Mouse (Mus musculus) limb, embryonic 10.5 days (tissue): ENCODE measurements at regions not wholly inside any gene's neighbourhood (a gene's known extent, or its start where the extent isn't known, plus 50 kb on each side); places are given as distances from the start of the nearest gene placed in this dataset.

Source experiments
- DNase-seq: peaks from one replicate; pipeline ENCODE4 v3.0.0-alpha.2; 2017; ENCODE audit warnings: low spot score
- H3K27ac ChIP-seq: fragments of 300-500 bp; sonication (generic); 2 replicates; pipeline ENCODE4 v1.5.1; 2016; ENCODE audit warnings: mild to moderate bottlenecking
- H3K27me3 ChIP-seq: fragments of 300-500 bp; sonication (generic); 2 replicates; pipeline ENCODE4 v1.6.1; 2016; ENCODE audit warnings: low read depth, mild to moderate bottlenecking; ENCODE audit not compliant: poor library complexity, severe bottlenecking
- H3K36me3 ChIP-seq: fragments of 300-500 bp; sonication (generic); 2 replicates; pipeline ENCODE4 v1.6.1; 2016; ENCODE audit warnings: mild to moderate bottlenecking, moderate library complexity
- H3K4me1 ChIP-seq: fragments of 300-500 bp; sonication (generic); 2 replicates; pipeline ENCODE4 v1.6.1; 2016
- H3K4me3 ChIP-seq: fragments of 300-500 bp; sonication (generic); 2 replicates; pipeline ENCODE4 v1.5.1; 2016; ENCODE audit warnings: mild to moderate bottlenecking, moderate library complexity
- H3K9me3 ChIP-seq: fragments of 300-500 bp; sonication (generic); replicated peaks from 2 replicates; pipeline ENCODE4 v1.6.1; 2016; ENCODE audit warnings: mild to moderate bottlenecking
- WGBS: fragments of 180-500 bp; shearing (Covaris S2); methylation state at CpG from one replicate; pipeline ENCODE4 v1.1.7; 2016; 5-methylcytosine and 5-hydroxymethylcytosine counted together

DNA sequence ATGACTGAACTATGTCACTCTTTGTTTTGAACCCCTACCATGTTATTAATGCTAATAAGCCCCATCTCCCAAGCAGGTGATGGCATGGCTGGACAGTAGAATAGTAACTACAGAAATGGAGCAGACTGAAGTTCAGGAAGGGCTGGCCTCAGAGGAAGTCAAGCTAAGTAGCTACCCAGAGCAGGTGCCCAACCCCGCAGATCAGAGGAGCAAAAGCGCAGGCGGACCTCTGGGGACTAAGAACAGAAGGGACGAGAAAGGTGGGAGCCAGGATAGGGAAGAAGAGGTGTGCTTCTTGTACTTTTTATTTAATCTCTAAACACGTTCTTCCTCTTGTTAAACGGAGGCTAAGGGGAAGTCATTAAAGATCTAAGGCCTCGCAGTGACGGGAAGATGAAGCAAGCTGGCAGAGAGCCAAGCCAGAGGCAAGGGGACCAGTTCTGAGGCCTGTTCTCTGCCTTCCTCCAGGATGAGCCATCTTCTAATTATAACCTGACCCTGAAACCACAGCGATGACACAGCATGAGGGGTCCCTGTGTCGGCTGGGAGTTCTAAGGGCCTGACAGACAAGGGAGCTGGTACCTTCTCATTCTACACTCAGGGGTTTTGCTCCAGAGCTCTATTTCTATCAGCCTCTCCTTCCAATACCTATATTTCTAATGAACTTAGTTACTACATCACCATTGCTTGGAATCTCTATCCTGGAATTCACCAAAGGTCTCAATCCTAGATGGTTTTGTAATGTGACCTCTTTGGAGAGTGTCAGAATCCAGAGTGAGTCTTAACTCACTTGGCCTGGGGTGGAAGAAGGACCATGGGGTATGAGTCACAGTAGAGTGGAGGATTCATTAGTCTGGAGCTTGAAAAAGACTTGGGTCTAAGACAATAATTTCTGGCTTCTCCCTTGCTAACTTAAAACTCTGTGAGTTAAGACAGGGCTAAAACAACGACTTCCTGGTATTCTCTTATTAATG, 151.1 kb upstream of the Cpeb2 start:
- H3K36me3 ChIP-seq = no peaks in the 10 kb centered on the region
- no peaks in the 10 kb centered on the region for H3K27me3 ChIP-seq
- H3K4me3 ChIP-seq = no peak overlapping the region
- WGBS = 80% methylated on average over 11 of the region's 11 CpGs
- H3K4me1 ChIP-seq = no peaks in the 10 kb centered on the region
- no peak overlapping the region for H3K27ac ChIP-seq
- DNase-seq = no peak
- H3K9me3 ChIP-seq = no peaks in the 10 kb centered on the region

GRCm38 (mm10) chr5:43087077-43087476, 145.9 kb upstream of the Cpeb2 start:
- Histone ChIP-seq H3K27me3 (no peaks in the 10 kb centered on the region), H3K36me3 (no peaks in the 10 kb centered on the region), H3K4me1 (0 out of 2 replicates have a peak, but pooled peaks cover 3% of the 10 kb centered on the region), H3K27ac (no peak overlapping the region), H3K9me3 (no peaks in the 10 kb centered on the region), H3K4me3 (no peak overlapping the region)
- 88% methylated on average over 2 of the region's 2 CpGs for WGBS
- no peak for DNase-seq

GRCm38 (mm10) chr5:43087907-43088387, 145.0 kb upstream of the Cpeb2 start:
- Histone ChIP-seq H3K9me3 (no peaks in the 10 kb centered on the region), H3K4me3 (no peak overlapping the region), H3K27me3 (no peaks in the 10 kb centered on the region), H3K36me3 (no peaks in the 10 kb centered on the region), H3K4me1 (0 out of 2 replicates have a peak, but pooled peaks cover 3% of the 10 kb centered on the region), H3K27ac (no peak overlapping the region)
- WGBS = 86% methylated on average over 8 of the region's 8 CpGs
- DNase-seq = no peak

DNA sequence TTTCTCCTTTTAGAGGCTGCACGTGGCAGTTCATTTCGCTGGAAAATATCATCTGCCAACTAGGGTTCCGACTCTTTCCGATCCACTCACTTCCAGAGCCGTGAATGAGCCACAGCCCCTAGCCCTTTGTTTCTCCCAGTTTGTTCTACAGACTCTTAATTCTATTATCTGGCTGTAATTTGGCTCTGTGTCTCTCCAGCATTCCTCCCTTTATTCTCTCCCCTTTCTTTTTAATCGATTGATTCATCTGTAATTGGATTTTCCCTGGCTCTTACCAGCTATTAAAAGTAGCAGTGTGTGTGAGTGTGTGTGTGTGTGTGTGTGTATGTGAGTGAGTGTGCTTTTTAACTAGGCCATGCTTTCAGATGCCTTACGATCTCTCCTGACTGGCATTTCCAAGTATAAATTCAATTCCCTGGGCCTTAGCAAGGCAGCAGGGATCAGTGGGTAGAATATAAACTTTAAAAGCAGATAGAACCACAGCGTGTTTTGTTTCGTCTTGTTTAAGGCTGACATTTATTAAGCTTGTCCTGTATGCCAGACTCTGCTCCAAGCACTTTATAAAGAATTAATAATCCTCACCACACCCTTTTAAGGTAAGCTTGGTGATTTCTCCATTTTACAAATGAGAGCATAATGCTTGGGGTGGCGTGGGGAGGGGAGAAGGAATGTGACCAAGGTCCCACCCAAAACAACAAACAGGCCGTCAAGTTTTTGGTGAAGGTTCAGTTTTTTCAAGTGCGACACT, 144.1 kb upstream of the Cpeb2 start:
- Histone ChIP-seq H3K27me3 (no peaks in the 10 kb centered on the region), H3K4me3 (no peak overlapping the region), H3K36me3 (no peaks in the 10 kb centered on the region), H3K4me1 (peaks cover 4% of the 10 kb centered on the region), H3K9me3 (no peaks in the 10 kb centered on the region), H3K27ac (no peak overlapping the region)
- DNase-seq = no peak
- 87% methylated on average over 12 of the region's 12 CpGs for WGBS

DNA sequence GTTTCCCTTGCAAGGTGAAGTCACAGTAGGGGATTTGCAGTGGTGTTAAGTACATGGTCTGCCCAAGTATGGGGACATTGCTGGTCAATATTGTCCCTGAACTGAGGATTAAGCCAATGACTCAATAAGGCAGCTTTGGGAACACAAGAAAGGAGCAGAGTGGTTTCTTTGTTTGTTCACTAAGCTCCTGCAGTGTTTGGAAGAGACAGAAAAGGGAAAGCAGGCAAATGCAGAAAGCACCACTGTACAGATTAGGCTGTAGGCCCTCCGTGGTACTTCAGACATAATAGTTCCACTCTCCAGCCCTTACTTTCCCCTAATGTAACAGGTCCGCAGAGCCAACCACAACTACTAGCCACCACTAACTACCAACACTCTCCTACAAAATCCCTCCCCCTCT, 143.5 kb upstream of the Cpeb2 start:
- Histone ChIP-seq H3K4me1 (peaks cover 11% of the 10 kb centered on the region), H3K4me3 (no peak overlapping the region), H3K27ac (no peak overlapping the region), H3K9me3 (no peaks in the 10 kb centered on the region), H3K36me3 (no peaks in the 10 kb centered on the region), H3K27me3 (no peaks in the 10 kb centered on the region)
- WGBS = 88% methylated on average over 2 of the region's 2 CpGs
- no peak for DNase-seq

DNA sequence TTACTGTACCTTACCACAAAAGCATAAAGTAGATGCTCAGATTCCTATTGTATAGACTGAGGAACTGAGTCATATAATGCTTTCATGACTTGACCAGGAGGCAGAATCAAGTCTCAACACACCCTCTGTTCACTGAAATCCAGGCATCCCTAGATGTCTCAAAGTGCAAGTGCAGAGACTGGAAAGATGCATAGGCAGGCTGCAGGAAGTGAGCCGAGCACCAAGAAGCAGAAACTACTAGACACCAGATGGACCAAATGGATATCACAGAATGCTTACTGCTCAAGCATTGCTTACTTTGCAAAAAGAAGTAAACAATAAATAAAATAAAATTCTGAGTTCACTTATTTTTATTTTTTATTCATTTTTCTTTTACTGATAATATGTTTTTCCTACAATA, 143.0 kb upstream of the Cpeb2 start:
- H3K9me3 ChIP-seq = no peaks in the 10 kb centered on the region
- H3K27ac ChIP-seq = no peak overlapping the region
- DNase-seq = no peak
- H3K36me3 ChIP-seq = no peaks in the 10 kb centered on the region
- WGBS = 91% methylated on average over 1 of the region's 1 CpGs
- H3K27me3 ChIP-seq = no peaks in the 10 kb centered on the region
- no peak overlapping the region for H3K4me3 ChIP-seq
- H3K4me1 ChIP-seq = peaks cover 15% of the 10 kb centered on the region

DNA sequence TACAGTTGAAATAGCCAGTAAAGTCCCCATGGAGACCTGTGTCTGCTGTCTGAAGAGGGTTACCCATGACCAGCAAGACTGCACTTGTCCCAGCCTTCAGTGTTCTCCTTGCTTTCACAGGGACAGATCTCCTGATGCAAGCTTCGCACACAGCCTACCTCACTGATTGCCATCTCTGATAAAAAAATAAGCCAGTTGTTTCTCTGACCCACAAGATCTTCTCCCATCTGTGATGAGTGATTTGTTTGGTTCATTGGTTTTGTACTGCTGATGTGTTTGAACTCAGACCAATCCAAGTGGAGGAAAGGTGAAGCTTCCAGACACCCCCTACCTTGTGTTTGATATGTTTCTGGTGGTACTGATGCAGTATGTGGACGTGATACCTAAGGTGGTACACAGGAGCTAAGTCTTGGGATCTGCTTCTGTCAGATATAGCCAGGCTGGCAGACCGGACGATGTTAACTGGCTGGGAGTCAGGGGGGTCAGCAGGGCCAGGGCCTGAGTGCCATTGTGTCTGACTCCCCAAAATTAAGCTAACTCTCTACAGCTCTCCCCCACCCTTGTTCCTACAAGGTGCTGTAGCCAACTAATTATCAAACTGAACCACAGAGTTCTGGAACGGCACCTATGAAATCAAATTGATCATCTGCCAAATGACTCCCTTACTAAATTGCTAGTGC, 139.2 kb upstream of the Cpeb2 start:
- no peak overlapping the region for H3K27ac ChIP-seq
- DNase-seq = no peak
- peaks cover 13% of the 10 kb centered on the region for H3K4me1 ChIP-seq
- WGBS = 69% methylated on average over 5 of the region's 5 CpGs
- no peaks in the 10 kb centered on the region for H3K27me3 ChIP-seq
- no peaks in the 10 kb centered on the region for H3K36me3 ChIP-seq
- no peaks in the 10 kb centered on the region for H3K9me3 ChIP-seq
- H3K4me3 ChIP-seq = no peak overlapping the region

GRCm38 (mm10) chr5:43094329-43094898, 138.6 kb upstream of the Cpeb2 start:
- 5% methylated on average over 7 of the region's 7 CpGs for WGBS
- DNase-seq = peak; percentile 51
- Histone ChIP-seq H3K36me3 (no peaks in the 10 kb centered on the region), H3K27me3 (no peaks in the 10 kb centered on the region), H3K4me3 (no peak overlapping the region), H3K9me3 (no peaks in the 10 kb centered on the region), H3K4me1 (peaks cover 13% of the 10 kb centered on the region), H3K27ac (no peak overlapping the region)

DNA sequence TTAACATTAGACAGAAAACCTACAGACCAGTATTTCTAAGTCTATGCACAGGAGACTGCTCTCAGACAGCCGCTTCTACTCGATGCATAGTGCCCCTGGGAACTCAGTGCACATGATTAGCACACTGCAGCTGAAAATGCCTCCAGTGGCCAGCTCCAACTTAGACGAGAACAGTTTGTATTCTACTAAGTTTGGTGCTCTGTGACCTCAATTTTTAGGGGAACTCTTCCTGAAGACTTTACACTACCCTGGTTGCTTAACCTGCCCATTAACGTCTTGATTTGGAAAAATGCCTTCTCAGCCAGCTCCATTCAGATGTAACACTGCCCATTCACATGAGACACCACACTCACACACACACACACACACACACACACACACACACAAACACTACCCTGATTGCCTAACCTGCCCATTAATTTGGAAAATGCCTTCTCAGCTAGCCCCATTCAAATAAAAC, 130.9 kb upstream of the Cpeb2 start:
- no peak overlapping the region for H3K27ac ChIP-seq
- DNase-seq = no peak
- no peaks in the 10 kb centered on the region for H3K27me3 ChIP-seq
- H3K36me3 ChIP-seq = no peaks in the 10 kb centered on the region
- no peak overlapping the region for H3K4me3 ChIP-seq
- WGBS = 64% methylated on average over 4 of the region's 4 CpGs
- H3K9me3 ChIP-seq = no peaks in the 10 kb centered on the region
- H3K4me1 ChIP-seq = peaks cover 9% of the 10 kb centered on the region; the same call in 1 of the 2 replicates

DNA sequence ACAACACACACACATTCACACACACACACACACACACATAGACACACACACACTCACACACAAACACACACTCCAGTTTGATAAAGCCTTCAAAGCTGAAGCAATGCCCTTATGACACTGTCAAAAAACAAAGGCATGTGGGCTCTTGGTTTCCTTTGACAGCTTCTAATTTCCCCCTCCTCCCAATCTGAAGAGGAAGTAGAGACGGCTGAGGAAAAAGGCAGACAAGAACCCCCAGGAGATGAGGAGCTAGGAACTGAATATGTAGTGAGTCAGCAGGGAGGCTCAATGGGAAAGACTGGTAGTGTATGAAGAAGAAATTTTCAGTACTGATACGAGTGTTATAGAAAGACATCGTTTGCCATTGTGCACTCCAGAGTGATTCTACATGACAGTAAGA, 130.4 kb upstream of the Cpeb2 start:
- Histone ChIP-seq H3K4me3 (no peak overlapping the region), H3K9me3 (no peaks in the 10 kb centered on the region), H3K27me3 (no peaks in the 10 kb centered on the region), H3K4me1 (peaks cover 15% of the 10 kb centered on the region; the same call in 1 of the 2 replicates), H3K27ac (no peak overlapping the region), H3K36me3 (no peaks in the 10 kb centered on the region)
- DNase-seq = no peak
- 74% methylated on average over 3 of the region's 3 CpGs for WGBS

GRCm38 (mm10) chr5:43103728-43104127, 129.2 kb upstream of the Cpeb2 start:
- no peaks in the 10 kb centered on the region for H3K27me3 ChIP-seq
- H3K4me1 ChIP-seq = peaks cover 16% of the 10 kb centered on the region; the same call in 1 of the 2 replicates
- H3K9me3 ChIP-seq = no peaks in the 10 kb centered on the region
- H3K4me3 ChIP-seq = no peak overlapping the region
- no peak overlapping the region for H3K27ac ChIP-seq
- no peaks in the 10 kb centered on the region for H3K36me3 ChIP-seq
- 96% methylated on average over 7 of the region's 7 CpGs for WGBS
- no peak for DNase-seq

DNA sequence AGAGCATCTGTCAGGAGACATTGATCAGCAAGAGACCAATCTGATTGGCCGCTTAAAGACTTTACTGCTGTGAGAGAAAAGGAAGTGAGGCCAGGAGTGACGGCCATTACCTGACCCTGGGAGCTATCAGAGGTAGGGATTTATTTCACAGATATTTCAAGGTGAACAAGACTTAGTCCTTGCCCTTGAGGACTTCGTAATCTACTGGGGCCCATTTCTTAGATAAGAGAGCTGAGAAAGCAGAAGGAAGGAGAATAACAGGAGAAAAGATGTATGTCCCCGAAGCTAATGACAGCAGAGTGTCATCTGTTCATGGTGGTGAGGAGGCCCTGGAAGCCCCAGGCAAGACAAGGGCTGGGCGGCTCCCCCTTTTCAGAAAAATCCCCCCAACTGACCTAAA, 127.4 kb upstream of the Cpeb2 start:
- H3K27me3 ChIP-seq = no peaks in the 10 kb centered on the region
- no peaks in the 10 kb centered on the region for H3K9me3 ChIP-seq
- no peaks in the 10 kb centered on the region for H3K36me3 ChIP-seq
- no peak for DNase-seq
- H3K27ac ChIP-seq = no peak overlapping the region
- WGBS = 75% methylated on average over 5 of the region's 5 CpGs
- peaks cover 16% of the 10 kb centered on the region; the same call in 1 of the 2 replicates for H3K4me1 ChIP-seq
- H3K4me3 ChIP-seq = no peak overlapping the region
